Mouse (Mus musculus): ENCODE data around the gene Tmbim6.

Gene Tmbim6

DNA sequence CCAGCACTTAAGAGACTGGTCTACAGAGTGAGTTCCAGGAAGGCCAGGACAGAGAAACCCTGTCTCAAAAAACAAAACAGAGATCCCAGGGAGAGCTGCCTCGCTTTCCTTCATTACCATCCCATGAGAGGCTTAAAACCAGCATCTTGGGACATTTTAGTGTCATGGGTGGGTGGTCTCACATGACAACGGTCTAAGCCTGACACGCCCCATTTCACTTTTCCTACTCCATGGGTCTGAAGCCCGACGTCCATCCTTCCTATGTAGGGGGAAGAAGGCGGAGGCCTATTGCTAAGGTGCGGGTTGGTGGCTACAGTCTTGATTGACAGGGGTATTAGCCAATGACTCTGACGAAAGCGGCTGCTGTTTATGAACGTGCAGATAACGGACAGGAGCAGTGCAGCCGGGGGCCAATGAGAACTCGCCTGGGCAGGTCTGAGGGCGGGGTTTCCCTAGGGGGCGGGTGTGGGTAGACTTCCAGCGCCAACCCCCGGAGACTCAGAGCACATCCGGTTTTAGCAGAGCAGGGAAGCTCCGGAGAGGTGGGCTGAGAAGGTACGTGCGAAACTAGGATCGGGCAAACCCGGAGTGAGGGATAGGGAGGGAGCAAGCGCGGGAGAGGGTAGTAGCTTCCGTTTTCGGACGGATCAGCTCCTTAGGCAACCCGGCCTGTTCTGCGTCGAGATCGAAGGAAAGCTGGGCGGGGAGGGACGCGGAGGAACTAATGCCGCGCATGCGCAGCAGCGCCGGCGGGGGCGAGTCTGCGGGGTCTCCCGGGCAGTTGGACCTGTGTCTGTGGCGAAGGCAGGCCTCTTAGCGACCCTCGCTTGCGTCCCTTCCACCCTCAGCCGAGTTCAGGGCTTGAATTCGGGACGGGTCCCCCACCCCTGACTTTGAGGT lies at the start of gene Tmbim6:
Tmbim6 (plus strand) TSS at position 397 of the 900 bp plus-strand sequence.
- DNase-seq: peak; percentile 98 to 100

DNA sequence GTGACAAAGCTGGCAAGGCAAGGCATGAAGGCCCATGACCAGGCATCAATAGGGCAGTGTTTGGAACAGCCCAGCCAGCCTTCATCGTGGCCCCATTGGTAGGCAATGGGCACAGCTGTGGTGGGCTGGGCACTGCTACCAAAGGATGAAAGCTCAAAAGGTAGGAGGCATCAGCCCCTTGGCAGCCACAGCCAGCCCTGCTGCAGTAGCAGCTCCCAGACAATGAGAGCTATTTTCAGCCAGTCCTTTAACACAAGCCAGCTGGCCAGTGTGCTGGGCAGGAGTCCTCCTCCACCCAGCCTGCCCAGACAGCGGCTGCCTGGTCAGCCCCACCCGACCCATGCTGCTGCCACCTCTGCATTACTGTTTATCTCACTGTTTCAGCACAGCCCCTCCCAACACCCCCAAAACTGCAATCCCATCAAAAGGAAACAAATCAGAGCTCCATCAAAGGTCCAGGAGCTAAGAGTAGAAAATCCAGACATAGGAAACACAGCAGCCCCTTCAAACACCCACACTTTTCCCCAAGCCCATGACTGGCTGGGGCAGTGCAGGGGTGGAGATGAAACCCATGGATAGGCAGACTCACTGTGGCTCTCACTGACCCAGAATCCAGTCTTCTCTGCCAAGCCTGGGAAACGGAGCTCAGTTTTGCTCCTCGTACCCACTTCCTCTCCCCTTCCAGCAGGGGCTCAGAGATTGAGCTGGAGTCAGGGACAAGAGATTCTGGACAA lies 49.1 kb upstream of the Tmbim6 start:
- peak; percentile 36 to 46 for DNase-seq

DNA sequence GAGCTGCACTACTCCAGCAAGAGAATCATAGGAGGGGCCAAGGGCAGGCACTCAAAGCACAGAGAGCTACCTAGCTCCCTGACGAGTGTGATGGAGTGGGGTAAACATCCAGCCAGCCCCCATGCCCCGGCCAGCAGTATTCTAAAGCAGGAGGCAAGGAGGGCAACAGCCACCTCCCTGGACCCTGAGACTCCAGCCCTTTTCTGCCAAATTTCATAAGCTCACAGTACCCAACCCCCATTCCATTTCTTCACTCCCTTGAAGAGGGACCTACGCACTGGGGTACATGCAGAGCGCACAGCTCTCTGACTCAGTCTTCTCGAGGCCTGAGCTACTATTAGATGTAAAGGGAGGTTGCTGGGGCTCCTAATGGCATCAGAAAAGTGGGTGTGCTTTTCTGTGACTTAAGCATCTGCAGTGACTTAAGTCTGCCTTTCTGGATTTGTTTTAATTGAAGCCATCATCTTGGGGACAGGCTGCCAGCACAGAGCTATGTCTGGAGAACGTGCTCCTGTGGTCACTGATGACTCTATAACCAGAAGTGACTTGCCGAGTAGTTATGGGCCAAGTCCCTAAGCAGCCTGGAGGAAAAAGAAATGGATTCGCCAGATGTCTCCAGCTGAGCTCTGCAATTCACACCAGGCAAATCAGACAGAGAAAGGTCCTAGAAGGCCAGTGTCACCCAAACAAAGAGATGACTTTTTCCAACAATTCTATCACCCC lies 48.4 kb upstream of the Tmbim6 start:
- no peak for DNase-seq

DNA sequence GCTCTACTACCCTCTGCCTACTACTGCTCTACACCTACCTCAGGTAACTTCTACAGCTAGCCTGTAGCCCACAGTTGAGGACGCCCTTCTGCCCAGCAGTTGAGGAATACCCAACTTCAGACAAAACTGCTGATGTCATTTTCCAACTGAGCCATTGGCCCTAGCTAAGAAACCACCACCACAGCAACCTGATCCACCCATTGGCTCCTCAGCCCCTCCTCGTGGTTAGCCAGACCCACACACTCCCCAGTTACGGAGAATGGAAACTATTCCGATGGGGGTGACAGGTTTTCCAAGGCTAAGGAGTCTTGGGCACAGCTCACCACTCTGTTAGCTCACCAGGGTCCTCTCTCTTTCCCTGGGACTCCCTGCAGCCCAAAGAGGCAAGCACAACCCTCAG lies 47.7 kb upstream of the Tmbim6 start:
- DNase-seq: no peak

DNA sequence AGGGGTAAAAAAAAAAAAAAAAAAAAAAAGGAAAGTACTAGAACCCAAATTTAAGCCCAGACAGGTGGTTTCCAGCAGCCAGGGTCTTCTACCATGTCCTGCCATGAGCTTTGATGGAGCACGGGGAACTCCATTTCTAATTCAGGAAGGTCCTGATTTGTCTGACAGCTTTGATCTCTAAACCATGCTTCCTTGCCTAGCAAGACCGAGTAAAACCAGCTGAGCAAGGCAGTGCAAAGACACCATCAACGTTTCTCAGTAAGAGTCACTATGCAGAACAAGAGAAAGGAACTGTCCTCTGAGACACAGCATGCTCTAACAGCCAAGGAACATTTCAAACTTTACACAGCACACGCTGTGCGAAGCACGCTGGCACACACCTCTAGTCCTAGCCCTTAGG lies 41.1 kb upstream of the Tmbim6 start:
- DNase-seq: no peak

DNA sequence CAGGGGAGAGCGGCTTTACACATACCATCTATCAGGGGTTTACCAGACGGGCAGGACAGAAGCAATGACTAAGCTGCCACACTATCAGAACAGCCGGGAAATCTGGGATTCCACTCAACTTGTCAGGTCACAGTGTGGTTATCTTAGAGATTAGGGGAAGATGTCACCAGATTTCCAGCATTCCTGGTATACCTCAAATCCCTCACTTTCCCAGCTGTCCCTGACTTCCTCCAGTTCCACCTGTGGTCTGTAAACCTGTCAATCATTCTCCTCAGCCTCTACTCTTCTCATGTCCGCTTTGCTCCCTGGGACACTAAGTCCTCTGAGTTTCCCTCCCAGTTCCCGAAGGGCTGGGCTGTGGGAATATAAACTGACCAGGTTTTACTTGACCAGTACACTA lies 40.4 kb upstream of the Tmbim6 start:
- DNase-seq: no peak

DNA sequence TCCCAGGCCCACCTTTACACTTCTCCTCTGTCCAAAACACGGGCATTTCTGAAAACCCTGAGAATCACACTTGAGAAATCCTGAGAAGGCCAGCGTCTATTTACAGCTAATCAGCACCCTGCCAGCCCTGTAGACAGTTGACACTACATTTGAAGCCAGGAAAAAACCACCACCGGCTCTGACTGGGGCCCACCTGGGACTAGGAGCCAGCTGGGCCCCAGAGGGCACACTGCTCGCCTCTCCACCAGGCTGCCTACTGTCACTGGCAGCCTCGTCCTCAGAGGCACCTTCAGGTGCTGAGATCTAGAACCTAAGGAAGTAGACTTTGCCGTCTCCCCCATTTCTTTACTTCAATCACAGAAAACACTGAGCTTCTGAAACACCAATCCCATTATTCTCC lies 37.0 kb upstream of the Tmbim6 start:
- no peak for DNase-seq

DNA sequence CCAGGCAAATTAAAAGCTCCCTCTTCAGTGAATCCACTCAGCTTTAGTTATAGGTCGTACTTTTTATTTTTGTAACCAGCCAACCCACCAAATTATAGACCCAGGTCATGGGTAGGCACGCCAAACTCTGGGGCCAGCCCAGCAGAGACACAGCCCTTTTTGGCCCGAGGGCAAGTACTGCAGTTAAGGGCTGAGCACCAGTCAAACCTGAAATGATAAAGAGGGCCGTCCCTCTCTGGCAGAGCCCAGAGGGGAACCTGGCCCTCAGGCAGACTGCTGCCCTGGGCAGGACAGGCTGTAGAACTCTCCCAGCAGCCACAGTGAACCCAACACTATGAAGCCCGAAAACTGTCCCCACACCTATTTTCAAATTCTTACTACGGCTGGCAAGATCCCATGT lies 36.2 kb upstream of the Tmbim6 start:
- DNase-seq: no peak

DNA sequence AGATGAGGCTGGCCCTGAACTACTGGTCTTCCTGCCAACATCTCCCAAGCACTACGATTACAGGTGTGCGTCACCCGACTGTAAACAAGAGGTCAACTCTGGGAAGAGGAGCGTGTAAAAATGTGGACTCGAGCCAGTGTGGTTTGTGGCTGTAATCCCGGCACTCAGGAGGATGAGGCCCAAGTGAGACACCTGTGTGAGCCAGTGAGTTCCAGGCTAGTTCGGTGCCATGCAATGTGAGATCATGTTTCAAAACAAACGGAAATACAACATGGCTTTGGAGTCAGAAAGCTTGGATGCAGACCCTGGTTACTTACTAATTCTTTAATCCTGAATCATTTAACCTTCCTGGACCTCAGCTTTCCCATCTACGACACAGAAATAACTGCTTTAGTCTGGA lies 33.7 kb upstream of the Tmbim6 start:
- DNase-seq: no peak

DNA sequence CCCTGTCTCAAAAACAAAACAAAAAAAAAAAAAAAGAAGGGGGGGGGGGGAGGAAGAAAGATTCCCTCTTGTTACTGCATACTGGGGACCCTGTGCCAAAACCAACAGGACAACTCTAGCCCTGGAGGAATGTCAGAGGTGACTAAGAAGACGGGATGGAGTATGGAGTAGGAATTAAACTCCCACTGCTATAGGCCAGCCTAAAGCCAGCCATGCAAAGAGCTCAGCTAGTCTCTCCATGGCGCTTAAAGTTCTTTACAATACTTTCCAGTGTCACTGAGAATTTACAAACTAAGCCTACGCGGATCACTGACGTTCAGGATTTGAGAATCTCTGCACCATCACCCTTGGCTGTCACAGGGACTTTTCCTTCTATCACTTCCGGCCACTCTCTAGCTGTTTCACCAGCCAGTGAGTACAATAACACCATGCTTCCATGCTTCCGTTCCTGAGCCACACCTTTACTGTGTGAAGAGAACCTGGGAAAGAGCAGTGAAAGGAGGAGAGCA lies 28.6 kb upstream of the Tmbim6 start:
- DNase-seq: no peak

DNA sequence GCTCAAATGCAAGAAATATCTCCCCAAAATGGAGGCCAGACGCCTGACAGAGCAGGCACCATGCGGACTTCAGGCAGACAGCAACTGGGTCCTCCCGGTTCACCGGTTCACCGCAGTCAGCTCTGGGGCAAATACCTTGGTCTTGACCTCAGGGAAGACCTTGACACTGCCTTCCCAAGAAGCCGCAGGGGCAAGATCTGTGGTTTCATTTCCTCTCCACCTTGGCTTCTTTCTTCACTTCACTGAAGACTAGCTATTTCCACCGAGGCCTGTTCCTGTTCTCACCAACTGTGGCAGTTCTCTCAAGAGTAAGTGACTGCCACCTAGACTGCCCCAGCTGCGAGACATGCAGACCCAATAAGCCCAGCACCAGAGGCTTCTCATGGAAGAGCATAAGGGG lies 27.8 kb upstream of the Tmbim6 start:
- DNase-seq: peak in 1 of 2 experiments; percentile 20

DNA sequence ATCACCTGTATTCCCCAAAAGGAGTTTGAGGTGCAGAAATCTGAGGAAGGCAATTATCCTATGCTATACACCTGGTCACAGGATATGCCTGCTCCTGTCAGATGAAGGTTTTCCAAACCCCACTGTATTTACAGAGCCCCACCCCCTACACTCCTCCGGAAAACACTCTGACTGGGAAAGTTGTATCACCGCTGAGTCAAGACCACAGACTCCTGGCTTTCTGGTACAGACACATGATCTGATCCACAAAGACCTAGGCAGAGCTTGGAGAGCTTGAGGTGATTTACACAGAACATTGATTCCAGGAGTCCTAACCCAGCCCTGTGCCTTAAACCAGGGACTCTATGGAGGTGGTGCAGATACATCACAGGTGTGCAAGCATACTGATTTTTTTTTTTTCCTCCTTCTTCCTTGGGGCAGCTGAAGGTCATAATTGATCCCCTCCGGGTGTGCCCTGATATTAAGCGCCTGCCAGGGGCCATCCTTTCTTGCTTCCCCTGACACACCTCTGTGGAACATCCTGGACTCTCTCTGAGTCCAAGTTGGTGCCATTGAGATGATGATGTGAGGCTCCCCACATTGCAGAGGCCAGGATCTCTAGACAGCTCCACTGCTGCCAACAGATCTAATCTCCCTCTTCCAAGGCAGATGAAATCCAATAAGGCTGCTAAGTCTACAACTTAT lies 24.0 kb upstream of the Tmbim6 start:
- no peak for DNase-seq

DNA sequence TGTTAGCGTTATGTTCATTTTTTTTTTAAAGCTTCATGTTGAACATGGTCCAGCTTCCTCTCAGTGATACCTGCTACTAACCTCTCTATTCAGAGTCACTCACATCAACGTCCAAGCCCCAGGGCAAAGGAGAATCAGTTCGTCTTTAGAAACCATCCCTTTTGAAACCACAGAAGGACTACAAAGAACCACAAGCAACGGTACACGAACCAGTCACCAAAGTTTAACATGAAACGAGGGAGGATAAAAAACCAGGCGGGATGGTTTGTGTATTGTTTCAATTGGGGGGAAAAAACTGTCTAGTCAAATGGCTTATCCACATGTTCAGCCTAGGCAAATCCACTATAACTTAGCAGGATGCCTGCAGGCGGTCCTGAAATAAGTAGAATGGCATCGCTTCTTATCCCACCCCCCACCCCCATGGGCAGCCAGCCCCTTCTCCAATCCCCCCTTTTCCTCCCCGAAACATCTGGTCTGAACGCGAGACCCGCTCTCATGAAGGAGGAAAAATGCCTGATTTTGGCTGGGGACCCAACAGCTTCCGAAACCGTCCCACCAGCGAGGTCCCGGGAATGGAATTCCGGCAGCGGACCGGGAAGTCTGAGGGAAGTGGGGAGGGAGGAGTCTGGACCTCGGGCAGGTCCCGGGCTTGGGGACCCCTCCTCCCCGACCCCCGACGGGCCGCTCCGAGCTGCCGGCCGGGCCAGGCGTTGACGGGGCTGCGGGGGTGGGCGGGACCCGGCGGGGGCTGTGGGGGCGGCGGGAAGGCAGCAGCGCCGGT lies 23.1 kb upstream of the Tmbim6 start:
- peak; percentile 45 to 70 for DNase-seq

DNA sequence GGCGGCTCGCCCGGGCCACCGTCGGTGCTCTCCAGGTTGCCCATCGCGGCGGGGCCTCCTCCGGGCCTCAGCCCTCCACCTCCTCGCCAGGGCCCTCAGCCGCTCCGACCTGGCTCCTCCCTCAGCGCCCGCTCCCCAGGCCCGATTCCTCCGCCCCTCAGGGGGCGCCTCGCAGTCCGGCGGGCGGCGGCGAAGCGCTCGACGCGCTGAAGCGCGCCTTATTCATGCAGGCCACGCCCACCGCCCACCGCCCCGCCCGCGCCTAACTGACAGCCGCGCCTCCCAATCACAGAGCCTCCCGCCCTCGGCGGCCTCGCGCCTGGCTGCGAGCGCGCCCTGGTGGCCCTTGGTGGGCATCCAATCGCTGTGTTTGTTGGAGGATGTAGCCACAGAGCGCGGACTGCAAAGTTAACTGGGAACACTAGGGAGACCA lies 22.4 kb upstream of the Tmbim6 start, which contains the start of gene Fmnl3:
Fmnl3 (minus strand) TSS at position 224 of the 433 bp plus-strand sequence.
- peak; percentile 95 to 98 for DNase-seq

DNA sequence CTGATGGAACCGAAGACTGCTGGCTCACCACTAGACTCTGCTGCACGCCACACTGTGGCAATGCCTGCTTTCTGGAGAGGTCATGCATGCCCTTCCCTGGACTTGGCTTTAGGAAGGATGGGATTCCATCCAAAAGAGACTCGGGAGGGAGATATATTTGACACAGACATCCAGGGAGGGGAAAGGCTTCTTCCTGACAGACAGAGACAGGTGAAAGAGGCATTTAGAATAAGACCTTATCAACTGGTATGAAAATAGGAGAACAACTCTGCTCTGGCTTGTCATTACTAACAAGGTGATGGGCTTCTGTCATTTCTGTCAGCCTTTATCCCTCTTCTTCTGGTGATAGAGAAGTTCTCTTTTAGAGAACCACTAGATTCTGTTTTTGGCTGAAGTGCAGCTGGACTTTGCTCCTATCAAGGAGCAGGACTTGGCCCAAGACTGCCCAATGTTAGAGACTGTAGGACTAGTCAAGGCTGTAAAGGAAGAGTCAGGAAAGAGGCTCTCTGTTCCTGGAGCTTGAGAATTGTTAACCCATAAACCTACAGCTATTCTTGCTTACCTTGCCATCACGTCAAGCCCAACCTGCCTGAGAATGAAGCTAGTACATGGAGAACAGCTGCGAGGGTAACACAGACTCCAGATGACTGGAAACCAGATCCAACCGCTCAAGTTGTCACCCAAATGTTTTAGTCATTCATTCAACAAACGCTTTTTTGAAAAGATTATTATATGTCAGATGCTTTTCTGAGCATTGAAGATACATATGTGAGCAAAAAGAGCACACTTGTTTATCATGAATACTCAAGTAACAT lies 20.9 kb upstream of the Tmbim6 start:
- DNase-seq: peak; percentile 56 to 69

DNA sequence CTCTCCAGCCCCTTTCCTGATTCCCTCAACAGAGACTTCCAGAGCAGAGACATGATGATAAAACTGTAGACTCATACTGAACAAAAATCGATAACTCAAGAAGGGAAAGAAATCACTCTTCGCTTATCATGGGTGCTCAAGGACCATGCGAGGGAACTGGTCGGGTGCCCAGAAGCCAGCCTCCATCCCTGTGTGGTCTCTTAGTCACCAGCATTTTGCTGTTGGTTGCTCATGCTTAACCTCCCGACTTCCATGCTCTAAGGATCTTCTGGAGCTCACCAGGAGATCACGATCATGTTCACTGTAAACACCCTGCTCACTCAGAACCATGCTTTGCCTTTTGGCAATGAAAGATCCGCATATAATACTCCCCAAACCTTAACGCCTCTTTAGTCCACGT lies 19.9 kb upstream of the Tmbim6 start:
- no peak for DNase-seq

DNA sequence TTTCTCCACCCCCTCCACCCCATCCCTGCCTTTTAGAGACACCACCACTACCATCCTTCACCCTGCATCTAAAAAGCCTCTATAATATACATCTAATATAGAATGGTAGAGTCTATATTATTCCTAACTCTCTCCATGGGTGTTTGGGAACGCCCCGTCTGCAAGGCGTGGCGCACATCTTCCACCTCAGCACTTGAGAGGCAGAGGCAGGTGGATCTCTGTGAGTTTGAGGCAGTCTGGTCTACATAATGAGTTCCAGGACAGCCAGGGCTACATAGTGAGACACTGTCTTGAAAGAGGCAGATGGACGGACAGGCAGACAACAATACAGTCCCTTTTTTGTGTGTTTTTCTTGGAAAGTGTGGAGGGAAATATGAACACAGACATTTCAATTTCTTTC lies 17.6 kb upstream of the Tmbim6 start:
- DNase-seq: no peak

DNA sequence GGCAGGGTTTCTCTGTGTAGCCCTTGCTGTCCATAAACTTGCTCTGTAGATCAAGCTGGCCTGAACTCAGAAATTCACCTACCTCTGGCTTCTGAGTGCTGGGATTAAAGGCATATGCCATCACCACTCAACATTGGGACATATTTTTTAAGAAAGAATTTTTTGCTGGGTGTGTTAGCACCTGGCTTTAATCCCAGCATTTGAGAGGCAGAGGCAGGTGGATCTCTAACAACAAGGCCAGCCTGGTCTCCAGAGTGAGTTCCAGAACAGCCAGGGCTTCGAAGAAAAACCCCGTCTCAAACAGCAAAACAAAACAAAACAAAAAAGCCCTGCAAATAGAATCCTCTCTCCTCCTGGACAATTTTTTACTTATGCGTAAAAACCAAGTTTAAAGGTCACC lies 17.1 kb upstream of the Tmbim6 start:
- DNase-seq: no peak

DNA sequence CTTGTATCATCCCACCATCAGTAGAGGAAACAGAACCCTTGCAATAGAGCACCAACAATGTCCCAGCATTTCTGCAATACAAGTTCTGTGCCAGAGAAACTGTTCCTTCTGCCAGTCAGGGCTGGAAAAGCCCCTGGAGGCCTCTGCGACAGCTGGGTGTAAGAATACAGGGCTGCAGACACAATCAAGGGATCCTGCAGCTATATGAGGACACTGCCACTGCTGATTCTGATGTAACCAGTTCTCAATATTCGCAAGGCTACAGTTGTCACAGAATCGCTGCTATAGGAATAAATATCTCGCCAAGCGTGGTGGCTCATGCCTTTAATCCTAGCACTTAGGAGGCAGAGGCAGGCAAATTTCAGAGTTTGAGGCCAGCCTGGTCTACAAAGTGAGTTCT lies 16.4 kb upstream of the Tmbim6 start:
- no peak for DNase-seq

DNA sequence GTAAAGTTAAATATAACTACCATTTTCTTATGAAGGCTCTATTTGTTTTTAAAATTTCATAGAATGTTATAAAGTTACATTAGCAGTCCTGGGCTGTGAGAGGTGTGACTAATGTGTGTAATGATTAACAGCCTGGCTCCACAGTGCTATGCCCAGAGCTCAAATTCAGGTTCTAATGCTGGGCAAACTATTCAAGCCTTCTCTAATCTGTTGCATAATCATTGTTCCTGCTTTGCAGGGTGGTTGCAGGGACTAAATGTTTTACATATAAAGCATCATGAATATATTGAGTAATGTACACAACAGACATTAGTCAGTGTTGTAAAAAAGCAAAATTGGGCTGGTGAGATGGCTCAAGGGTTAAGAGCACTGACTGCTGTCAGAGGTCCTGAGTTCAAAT lies 9.8 kb upstream of the Tmbim6 start:
- DNase-seq: peak; percentile 51 to 87

DNA sequence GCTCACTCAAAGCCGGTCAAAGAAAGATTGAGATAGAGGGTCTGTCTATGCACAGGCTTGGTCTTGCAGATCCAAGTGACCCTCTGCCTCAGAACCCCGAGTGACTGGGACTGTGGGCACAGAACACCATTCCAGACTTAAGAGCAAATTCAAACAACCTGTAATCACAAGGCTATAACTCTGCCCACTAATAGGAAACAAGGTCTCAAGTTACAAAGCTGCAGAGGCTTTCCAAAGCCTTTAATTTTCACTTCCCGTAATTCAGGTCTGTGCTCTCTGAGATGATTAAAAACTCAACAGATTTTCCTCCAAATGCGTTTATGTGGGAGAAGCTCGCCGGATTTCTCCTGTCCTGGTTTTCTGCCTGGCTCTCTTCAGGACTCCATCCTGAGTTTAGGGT lies 8.6 kb upstream of the Tmbim6 start:
- peak in 1 of 2 experiments; percentile 6 for DNase-seq
